In the genomic region with DNA sequence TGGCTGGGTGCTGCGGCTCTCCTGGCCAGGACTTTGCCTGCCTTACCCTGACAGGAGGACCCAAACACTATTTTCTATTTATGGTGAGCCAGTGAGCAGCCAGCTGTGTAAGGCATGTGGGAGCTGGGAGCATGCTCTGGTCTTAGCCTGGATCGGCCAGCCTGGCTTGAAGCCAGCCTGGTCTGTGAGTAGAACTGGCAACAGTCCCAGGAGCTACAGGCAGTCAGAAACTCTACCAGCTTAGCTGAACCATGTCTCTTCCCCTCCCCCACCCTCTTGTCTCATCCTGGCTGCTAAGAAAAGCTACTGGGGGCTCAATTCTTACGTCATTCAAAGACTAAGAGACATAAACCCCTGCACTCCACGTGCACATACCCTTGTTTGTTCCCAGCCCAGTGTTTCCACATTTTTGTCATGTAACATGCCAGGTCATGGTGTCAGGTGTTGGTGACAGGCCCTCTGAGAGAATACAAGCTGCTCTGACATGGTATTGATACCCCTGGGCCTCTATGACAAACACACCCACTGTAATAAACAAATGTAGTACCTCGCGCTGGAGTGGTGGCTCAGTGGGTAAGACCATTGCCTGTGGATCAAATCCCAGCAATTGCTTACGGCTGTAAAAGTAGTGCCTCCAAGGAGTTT, we compare ENCODE assay signal across 8 mouse cellular contexts.
DNase-seq lines count a peak whose midpoint lies in the region; ATAC-seq and TF ChIP-seq lines count a peak whose summit lies in the region.

No protein-coding gene starts in this region.

- TF ChIP-seq CTCF in forebrain, postnatal 0 days (IDR thresholded peaks at IDR 0.05; ENCODE audit: low read depth), result no peak

- peaks cover 6% of the 10 kb centered on the region; the same call in 1 of the 2 replicates for H3K4me1 ChIP-seq in forebrain, postnatal 0 days (ENCODE audit: insufficient read depth)
- H3K4me1 ChIP-seq in midbrain, embryonic 12.5 days, result peaks cover 10% of the 10 kb centered on the region
- peaks cover 13% of the 10 kb centered on the region; the same call in 1 of the 2 replicates for H3K4me1 ChIP-seq in stomach, embryonic 16.5 days (ENCODE audit: control insufficient read depth, insufficient read depth, low read length)

- H3K4me3 ChIP-seq in forebrain, postnatal 0 days (ENCODE audit: low read depth, low read length), result no peak overlapping the region
- H3K4me3 ChIP-seq in midbrain, embryonic 12.5 days, result no peak overlapping the region
- H3K4me3 ChIP-seq in stomach, embryonic 16.5 days (replicated peaks; ENCODE audit: low read length), result no peak overlapping the region

- DNase-seq in right cerebral cortex, adult 18-20 months, result peak; percentile 11
- DNase-seq in right cerebral cortex, postnatal 25 days, result no peak
- DNase-seq in forebrain, postnatal 0 days, result peak; percentile 81
- DNase-seq in heart, postnatal 36 days, result peak; percentile 60
- DNase-seq in layer of hippocampus, postnatal 10 days (ENCODE audit: low spot score in 2 of 2), result peak; percentile 35 to 37
- no peak for DNase-seq in thymus, postnatal 4 days

- no peak overlapping the region for H3K4me2 ChIP-seq in forebrain, postnatal 0 days (ENCODE audit: low read depth)
- H3K4me2 ChIP-seq in midbrain, embryonic 12.5 days (replicated peaks), result no peak overlapping the region
- H3K4me2 ChIP-seq in stomach, embryonic 16.5 days (ENCODE audit: low read depth, low read length), result no peak overlapping the region

- no peaks in the 10 kb centered on the region for H3K27me3 ChIP-seq in forebrain, postnatal 0 days (ENCODE audit: insufficient read depth, low read length)
- no peaks in the 10 kb centered on the region for H3K27me3 ChIP-seq in midbrain, embryonic 12.5 days
- H3K27me3 ChIP-seq in stomach, embryonic 16.5 days (ENCODE audit: control insufficient read depth, insufficient read depth, low read length), result no peaks in the 10 kb centered on the region

- no peak overlapping the region for H3K27ac ChIP-seq in forebrain, postnatal 0 days (ENCODE audit: low read depth, low read length)
- H3K27ac ChIP-seq in midbrain, embryonic 12.5 days (replicated peaks), result no peak overlapping the region
- peak overlapping the region; percentile 47; the same call in 1 of the 2 replicates for H3K27ac ChIP-seq in stomach, embryonic 16.5 days (ENCODE audit: low read length)

- no peaks in the 10 kb centered on the region for H3K9me3 ChIP-seq in forebrain, postnatal 0 days (ENCODE audit: low read length)
- no peaks in the 10 kb centered on the region for H3K9me3 ChIP-seq in midbrain, embryonic 12.5 days
- no peaks in the 10 kb centered on the region for H3K9me3 ChIP-seq in stomach, embryonic 16.5 days (replicated peaks; ENCODE audit: control insufficient read depth, low read length)

- ATAC-seq in forebrain, postnatal 0 days, result peak; percentile 73
- peak; percentile 79 for ATAC-seq in midbrain, embryonic 12.5 days (ENCODE audit: low FRiP score, low read depth)
- ATAC-seq in stomach, embryonic 16.5 days (ENCODE audit: insufficient read depth, low FRiP score), result peak; percentile 85

- no peak overlapping the region for H3K9ac ChIP-seq in forebrain, postnatal 0 days
- H3K9ac ChIP-seq in midbrain, embryonic 12.5 days (replicated peaks), result no peak overlapping the region
- no peak overlapping the region; the same call in 1 of the 2 replicates for H3K9ac ChIP-seq in stomach, embryonic 16.5 days (ENCODE audit: low read length)

- intact Hi-C loops in heart, postnatal 36 days (cut with DNase I), result loop anchor here (5.0 kb wide), 1 partner anchor 218 kb away; no protein-coding TSS in a partner anchor

- no peaks in the 10 kb centered on the region for H3K36me3 ChIP-seq in forebrain, postnatal 0 days (ENCODE audit: insufficient read depth)
- H3K36me3 ChIP-seq in midbrain, embryonic 12.5 days, result no peaks in the 10 kb centered on the region
- H3K36me3 ChIP-seq in stomach, embryonic 16.5 days (ENCODE audit: control insufficient read depth, insufficient read depth, low read length), result no peaks in the 10 kb centered on the region

- WGBS in forebrain, postnatal 0 days, result 33% methylated on average over 7 of the region's 7 CpGs
- WGBS in midbrain, embryonic 12.5 days, result 64% methylated on average over 7 of the region's 7 CpGs
- WGBS in stomach, embryonic 16.5 days, result 45% methylated on average over 7 of the region's 7 CpGs

Comparison
In these comparisons a context has a peak if more than half of its experiments do, and no peak if none do; other contexts are left out.
1. DNase-seq: peak in right cerebral cortex, adult 18-20 months (single experiment), forebrain, postnatal 0 days (single experiment), heart, postnatal 36 days (2 of 2) and layer of hippocampus, postnatal 10 days (2 of 2); none in right cerebral cortex, postnatal 25 days (single experiment) and thymus, postnatal 4 days (single experiment).
2. Peak in every context shown above with its lines, with median percentiles within 50 percentile points of each other: ATAC-seq.